Mouse (Mus musculus) hindbrain, embryonic 14.5 days (tissue): ENCODE results near the gene Ccdc63. TPM values are rescaled to one million over a fixed set of nuclear protein-coding genes. Genes with fewer than 3 reads are reported as not detected.
"Not testable (repeated sequence)": the region's sequence is repeated elsewhere in the genome, so short reads cannot be mapped to it uniquely, and the experiment has no call there.

Source experiments
- ATAC-seq: fragments of 200-750 bp; cut with Nextera tagmentation; 2 replicates; pipeline ENCODE4 v1.8.0; 2017; ENCODE audit warnings: moderate number of reproducible peaks, mild to moderate bottlenecking, moderate TSS enrichment, moderate library complexity; ENCODE audit not compliant: low FRiP score
- DNase-seq: peaks from one replicate; pipeline ENCODE4 v3.0.0-alpha.2; 2015; ENCODE audit warnings: low spot score
- H3K27ac ChIP-seq: fragments of 300-500 bp; sonication (generic); 2 replicates; pipeline ENCODE4 v1.5.1; 2014; ENCODE audit warnings: mild to moderate bottlenecking, moderate library complexity
- H3K27me3 ChIP-seq: fragments of 300-500 bp; sonication (generic); 2 replicates; pipeline ENCODE4 v1.6.1; 2014; ENCODE audit warnings: mild to moderate bottlenecking, low read length, mixed read lengths; ENCODE audit not compliant: control insufficient read depth, insufficient read depth
- H3K36me3 ChIP-seq: fragments of 300-500 bp; sonication (generic); replicated peaks from 2 replicates; pipeline ENCODE4 v1.6.1; 2014; ENCODE audit not compliant: control insufficient read depth, insufficient read depth
- H3K4me1 ChIP-seq: fragments of 300-500 bp; sonication (generic); replicated peaks from 2 replicates; pipeline ENCODE4 v1.6.1; 2014; ENCODE audit warnings: antibody characterized with exemption, low read length, mixed read lengths; ENCODE audit not compliant: control insufficient read depth, insufficient read depth
- H3K4me2 ChIP-seq: fragments of 300-500 bp; sonication (generic); replicated peaks from 2 replicates; pipeline ENCODE4 v1.6.1; 2014; ENCODE audit warnings: mild to moderate bottlenecking, moderate library complexity
- H3K4me3 ChIP-seq: fragments of 300-500 bp; sonication (generic); replicated peaks from 2 replicates; pipeline ENCODE4 v1.5.1; 2014; ENCODE audit warnings: mild to moderate bottlenecking, low read length
- H3K9ac ChIP-seq: fragments of 300-500 bp; sonication (generic); 2 replicates; pipeline ENCODE4 v1.6.1; 2014
- H3K9me3 ChIP-seq: fragments of 300-500 bp; sonication (generic); 2 replicates; pipeline ENCODE4 v1.6.1; 2016; ENCODE audit warnings: low read length; ENCODE audit not compliant: control insufficient read depth
- WGBS: fragments of 180-500 bp; shearing (Covaris S2); extraction: QIAGEN DNeasy Blood & Tissue Kit; methylation state at CpG from one replicate; pipeline ENCODE4 v1.1.7; 2014; 5-methylcytosine and 5-hydroxymethylcytosine counted together
- polyA plus RNA-seq: library from polyadenylated mRNA; unstranded; fragments of >200 nt; fragmentation: Nextera tagmentation; extraction: Ambion mirVana; gene quantifications from 2 replicates; pipeline ENCODE4 v1.2.1, GENCODE M21; 2014

Ccdc63 gene
- polyA plus RNA-seq, 1 experiment from 2014 or later, result 0.23 TPM

DNA sequence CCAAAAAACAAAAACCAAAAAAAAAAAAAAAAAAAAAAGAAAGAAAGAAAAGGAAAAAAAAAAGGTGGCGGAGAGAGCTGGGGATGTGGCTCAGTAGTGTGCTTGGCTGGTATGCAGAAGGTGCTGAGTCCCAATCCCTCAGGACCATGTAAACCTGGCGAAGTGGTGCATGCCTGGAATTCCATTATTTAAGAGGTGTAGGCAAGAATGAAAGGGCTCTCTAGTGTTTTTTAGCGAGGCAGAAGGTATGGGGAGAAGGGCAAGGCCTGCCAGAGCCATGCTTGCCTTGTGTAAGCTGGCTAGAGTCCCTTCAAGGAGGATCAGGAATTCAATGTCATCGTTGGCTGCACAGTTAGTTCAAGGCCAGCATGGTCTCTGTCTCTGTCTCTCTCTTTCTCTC, 4.2 kb upstream of the Ccdc63 start:
- ATAC-seq (no peak), DNase-seq (no peak)
- H3K9me3 ChIP-seq, result no peaks in the 10 kb centered on the region
- no peaks in the 10 kb centered on the region for H3K36me3 ChIP-seq
- no peak overlapping the region for H3K9ac ChIP-seq
- H3K4me3 ChIP-seq, result no peak overlapping the region
- no peaks in the 10 kb centered on the region for H3K27me3 ChIP-seq
- H3K4me1 ChIP-seq, result no peaks in the 10 kb centered on the region
- no peak overlapping the region for H3K4me2 ChIP-seq
- H3K27ac ChIP-seq, result no peak overlapping the region
- 93% methylated on average over 4 of the region's 4 CpGs for WGBS

DNA sequence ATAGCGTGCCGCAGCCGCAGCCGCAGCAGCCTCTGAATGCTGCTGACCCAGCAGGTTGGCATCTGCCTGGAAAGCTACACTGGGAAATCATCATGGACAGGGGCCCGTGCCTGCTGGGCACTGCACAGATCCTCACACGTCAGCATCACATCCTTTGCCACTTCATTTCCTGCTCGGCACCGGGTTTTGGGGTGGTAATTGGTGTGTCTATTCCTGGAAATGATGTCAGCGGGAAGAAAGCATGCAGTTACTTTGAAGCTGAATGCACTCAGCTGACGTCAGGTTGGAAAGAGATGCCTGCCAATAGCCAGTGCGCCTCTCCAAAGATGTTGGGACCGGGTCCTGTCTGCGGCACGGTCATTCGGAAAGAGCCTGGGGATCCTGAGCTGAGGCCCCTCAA, 2.9 kb upstream of the Ccdc63 start:
- no peak overlapping the region for H3K9ac ChIP-seq
- ATAC-seq (no peak), DNase-seq (no peak)
- no peaks in the 10 kb centered on the region for H3K36me3 ChIP-seq
- H3K9me3 ChIP-seq, result no peaks in the 10 kb centered on the region
- H3K4me1 ChIP-seq, result no peaks in the 10 kb centered on the region
- H3K27ac ChIP-seq, result no peak overlapping the region
- WGBS, result 86% methylated on average over 15 of the region's 15 CpGs
- H3K4me2 ChIP-seq, result no peak overlapping the region
- H3K27me3 ChIP-seq, result no peaks in the 10 kb centered on the region
- no peak overlapping the region for H3K4me3 ChIP-seq

DNA sequence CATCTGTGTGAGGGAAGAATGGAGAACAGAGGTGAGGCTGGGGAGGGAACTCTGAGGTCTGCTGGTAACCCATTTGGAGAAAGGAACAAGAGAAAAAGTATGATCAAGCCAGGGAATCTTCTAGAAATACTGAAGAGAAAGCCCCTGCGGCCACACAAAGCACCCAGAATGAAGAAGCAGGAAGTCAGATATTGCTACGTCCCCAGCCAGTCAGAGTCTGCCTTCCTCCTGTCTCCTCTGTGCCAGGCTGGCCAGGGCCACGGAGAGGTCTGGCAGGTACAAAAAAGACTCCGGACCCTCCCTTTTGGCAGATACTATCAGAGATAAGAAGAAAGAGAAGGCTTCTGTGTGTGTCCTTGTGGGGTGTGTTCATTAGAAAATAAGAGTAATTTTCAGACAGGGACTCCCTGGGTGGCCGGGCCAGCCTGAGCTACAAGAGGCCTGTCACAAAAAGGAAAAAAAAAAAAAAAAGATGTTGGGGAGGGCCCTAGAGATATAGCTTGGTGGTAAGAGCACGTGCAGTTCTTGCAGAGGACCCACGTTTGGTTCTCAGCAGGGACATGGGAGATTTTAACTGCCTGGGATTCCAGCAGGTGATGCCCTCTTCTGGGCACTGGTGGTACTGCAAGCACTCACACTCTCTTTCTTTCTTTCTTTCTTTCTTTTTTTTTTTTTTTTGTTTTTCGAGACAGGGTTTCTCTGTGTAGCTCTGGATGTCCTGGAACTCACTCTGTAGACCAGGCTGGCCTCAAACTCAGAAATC, 1.8 kb upstream of the Ccdc63 start:
- Histone ChIP-seq H3K27me3 (no peaks in the 10 kb centered on the region), H3K36me3 (no peaks in the 10 kb centered on the region), H3K9ac (no peak overlapping the region), H3K4me3 (no peak overlapping the region), H3K4me2 (no peak overlapping the region), H3K4me1 (no peaks in the 10 kb centered on the region), H3K27ac (no peak overlapping the region), H3K9me3 (no peaks in the 10 kb centered on the region)
- no peak for ATAC-seq
- no peak for DNase-seq
- WGBS, result 50% methylated on average over 8 of the region's 8 CpGs

DNA sequence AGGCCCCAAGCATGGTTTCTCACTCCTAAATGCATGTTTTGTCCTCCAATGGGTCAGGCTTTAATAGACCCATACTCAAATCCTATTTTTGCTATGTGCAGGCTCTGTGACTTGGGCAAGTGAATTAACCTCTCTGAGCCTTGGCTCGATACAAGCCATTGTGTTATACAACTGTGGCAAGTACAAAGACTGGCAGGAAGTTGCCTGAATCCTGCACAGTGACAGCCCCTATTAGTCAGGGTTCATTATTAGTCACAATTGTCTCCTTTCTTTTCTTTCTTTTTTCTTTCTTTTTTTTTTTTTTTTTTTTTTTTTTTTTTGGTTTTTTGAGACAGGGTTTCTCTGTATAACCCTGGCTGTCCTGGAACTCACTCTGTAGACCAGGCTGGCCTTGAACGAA, 852 bp downstream of the Ccdc63 start:
- not testable (repeated sequence) for H3K9me3 ChIP-seq, ATAC-seq, H3K36me3 ChIP-seq, H3K27me3 ChIP-seq, H3K9ac ChIP-seq, H3K4me3 ChIP-seq, DNase-seq, H3K27ac ChIP-seq, H3K4me1 ChIP-seq, H3K4me2 ChIP-seq
- 52% methylated on average over 2 of the region's 2 CpGs for WGBS

DNA sequence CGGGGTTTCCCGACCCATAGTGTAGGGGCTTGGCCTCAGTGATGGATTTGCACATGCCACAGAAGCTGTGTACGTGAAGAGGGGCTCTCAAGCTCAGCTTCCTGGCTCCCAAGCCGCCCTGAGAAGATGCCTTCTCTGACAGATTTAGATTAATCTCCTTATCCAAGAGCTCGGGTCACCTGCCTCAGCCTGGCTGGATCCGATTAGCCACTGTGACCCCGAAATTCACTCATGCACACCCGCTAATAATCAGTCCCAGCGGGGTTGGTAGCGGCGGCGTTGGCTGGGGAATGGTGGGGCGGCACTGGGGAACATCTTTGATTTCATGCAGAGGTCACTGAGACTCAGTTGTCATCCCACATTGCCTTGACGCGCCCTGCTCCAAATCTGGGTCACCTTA, 1.8 kb downstream of the Ccdc63 start:
- no peaks in the 10 kb centered on the region for H3K9me3 ChIP-seq
- 76% methylated on average over 15 of the region's 15 CpGs for WGBS
- no peaks in the 10 kb centered on the region for H3K4me1 ChIP-seq
- DNase-seq (no peak), ATAC-seq (no peak)
- H3K4me3 ChIP-seq, result no peak overlapping the region
- H3K36me3 ChIP-seq, result no peaks in the 10 kb centered on the region
- H3K27me3 ChIP-seq, result no peaks in the 10 kb centered on the region
- no peak overlapping the region for H3K4me2 ChIP-seq
- H3K9ac ChIP-seq, result no peak overlapping the region
- H3K27ac ChIP-seq, result no peak overlapping the region

DNA sequence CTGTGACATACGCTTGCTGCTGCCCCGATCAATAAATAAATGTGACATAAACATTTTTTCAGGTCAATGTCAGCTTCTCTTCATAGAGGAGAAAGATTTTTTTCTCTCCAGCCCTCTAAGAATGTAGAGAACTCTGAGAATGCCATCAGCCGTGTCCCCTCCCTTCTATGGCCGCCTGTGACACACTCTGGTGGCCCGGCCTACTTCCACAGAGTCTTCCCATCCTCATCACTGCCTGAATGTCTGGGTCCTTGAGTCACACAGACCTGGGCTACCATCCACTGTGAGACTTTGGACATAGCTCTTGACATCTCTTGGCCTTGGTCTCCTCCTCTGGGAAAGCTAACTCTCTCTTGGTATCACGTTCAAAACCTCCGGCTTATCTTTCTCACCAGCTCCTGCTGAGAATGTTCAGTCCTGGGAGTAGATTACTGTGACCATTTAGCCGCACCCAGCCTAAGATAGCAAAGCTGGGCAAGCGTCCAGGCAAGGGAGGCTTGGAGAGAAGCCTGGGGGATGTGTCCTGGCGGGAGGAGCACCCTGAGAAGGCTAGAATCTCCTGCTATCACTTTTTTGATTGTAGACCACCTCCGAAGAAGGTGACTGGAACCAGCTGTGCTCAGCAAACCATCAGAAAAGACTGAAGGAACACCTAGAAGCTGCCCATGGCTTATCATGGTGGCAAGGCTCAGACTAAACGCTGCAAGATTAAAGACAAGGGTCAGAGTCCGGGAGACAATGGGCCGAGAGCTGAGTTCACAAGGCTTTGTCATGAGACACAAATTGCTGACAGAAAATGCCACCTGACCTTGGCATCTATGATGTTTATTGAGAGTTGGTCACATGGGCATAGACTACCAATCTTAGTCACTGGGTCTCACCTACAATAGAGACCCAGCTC, 3.9 kb downstream of the Ccdc63 start:
- H3K9ac ChIP-seq, result no peak overlapping the region
- H3K4me1 ChIP-seq, result no peaks in the 10 kb centered on the region; the same call in 1 of the 2 replicates
- ATAC-seq (no peak), DNase-seq (no peak)
- H3K4me3 ChIP-seq, result no peak overlapping the region
- no peaks in the 10 kb centered on the region for H3K27me3 ChIP-seq
- H3K4me2 ChIP-seq, result no peak overlapping the region
- no peak overlapping the region for H3K27ac ChIP-seq
- 88% methylated on average over 14 of the region's 14 CpGs for WGBS
- H3K36me3 ChIP-seq, result no peaks in the 10 kb centered on the region
- no peaks in the 10 kb centered on the region for H3K9me3 ChIP-seq

DNA sequence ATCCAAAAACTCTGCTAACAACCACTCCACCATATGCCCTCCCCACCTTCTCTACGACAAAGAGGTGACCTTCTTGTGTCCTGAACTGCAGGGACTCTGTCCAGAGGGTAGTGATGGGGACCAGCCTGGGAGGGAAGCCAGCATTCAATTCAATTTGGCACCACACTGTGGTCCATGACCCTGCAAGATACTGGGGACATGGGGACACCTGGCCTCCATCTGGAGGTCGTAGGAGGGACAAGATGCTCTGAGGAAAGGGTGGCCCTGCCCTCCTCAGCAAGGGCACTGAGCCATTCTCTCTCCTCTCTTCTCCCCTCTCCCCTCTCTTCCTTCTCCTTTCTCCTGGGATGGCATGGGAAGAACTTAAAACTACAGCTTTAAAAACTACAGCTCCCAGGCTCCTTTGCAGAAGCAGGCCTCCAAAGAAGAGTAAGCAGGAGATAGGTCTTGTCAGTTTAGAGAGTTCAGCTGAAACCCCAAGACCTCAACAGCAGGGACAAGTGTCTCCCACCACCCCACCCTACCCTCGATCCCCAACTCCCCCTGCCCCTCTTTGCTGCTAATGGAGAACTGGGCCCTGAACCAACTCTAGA, 5.2 kb downstream of the Ccdc63 start:
- Histone ChIP-seq H3K27ac (no peak overlapping the region), H3K27me3 (no peaks in the 10 kb centered on the region), H3K9ac (no peak overlapping the region), H3K9me3 (no peaks in the 10 kb centered on the region), H3K4me1 (no peaks in the 10 kb centered on the region; the same call in 1 of the 2 replicates), H3K4me2 (no peak overlapping the region), H3K36me3 (no peaks in the 10 kb centered on the region), H3K4me3 (no peak overlapping the region)
- DNase-seq (no peak), ATAC-seq (no peak)
- WGBS, result 75% methylated on average over 3 of the region's 3 CpGs

DNA sequence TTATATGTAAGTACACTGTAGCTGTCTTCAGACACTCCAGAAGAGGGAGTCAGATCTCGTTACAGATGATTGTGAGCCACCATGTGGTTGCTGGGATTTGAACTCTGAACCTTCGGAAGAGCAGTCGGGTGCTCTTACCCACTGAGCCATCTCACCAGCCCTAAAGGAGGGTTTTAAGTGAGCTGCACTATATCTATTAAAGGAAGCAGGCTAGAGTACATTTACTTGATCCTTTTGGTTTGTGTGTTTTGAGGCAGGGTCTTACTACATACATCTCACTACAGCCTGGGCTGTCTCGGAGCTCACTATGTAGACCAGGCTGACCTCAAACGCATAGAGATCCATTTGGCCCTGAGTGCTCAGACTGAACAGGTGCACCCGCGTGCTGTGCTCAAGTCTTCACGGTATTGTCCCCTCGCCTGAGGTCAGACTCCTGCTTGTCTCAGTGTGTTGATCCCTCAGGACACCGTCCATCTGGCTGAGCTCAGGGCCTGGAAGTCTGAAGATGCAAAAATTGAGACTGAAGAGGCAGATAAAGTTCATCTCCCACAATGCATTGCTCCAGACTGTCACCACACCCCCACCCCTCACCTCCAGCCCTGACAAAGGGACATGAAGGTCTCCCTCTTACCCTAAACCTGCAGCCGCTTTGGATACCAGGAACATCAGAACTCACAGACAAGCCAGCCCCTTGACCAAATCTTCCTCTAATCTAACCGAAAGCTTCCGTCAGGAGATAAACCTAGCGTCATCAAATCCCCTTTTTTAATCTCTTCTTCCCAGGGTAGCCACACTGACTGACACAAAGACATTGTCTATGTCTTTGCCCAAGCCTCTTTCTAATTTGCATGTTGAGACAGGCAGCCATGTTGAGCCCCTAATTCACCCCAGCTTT, 6.0 kb downstream of the Ccdc63 start:
- Histone ChIP-seq H3K4me3 (no peak overlapping the region), H3K4me2 (no peak overlapping the region), H3K4me1 (no peaks in the 10 kb centered on the region; the same call in 1 of the 2 replicates), H3K9ac (no peak overlapping the region), H3K27ac (no peak overlapping the region), H3K36me3 (no peaks in the 10 kb centered on the region), H3K9me3 (no peaks in the 10 kb centered on the region), H3K27me3 (no peaks in the 10 kb centered on the region)
- no peak for DNase-seq
- WGBS, result 92% methylated on average over 14 of the region's 14 CpGs
- no peak for ATAC-seq
